Mouse (Mus musculus): ENCODE results near the gene Rnpep. TPM values are rescaled to one million over a fixed set of nuclear protein-coding genes. Genes with fewer than 3 reads are reported as not detected.

Gene Rnpep
- total and polyA plus RNA-seq, 3 experiments = 72.6 to 118 (median 73.8) TPM

DNA sequence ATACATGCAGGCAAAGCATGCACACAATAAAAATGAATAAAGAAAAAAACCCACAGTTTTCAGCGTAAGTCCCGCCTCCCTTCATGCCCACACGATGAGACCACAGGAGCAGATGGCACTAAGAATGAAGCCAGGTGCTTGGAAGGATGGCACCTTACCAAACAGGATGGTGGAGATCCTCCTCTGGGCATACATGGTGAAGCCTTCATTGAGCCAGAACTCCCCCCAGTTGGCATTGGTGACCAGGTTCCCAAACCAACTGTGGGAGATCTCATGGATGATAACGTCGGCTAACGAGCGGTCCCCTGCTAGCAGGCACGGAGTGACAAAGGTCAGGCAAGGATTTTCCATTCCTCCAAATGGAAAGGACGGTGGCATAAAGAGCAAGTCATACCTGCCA is 12.5 kb downstream of the Rnpep start:
- in situ Hi-C loops (cut with MboI; ENCODE audit: low pct_ligation_motif_present, low pct_unique_long_range_greater_than_20kb, low sequenced_read_pairs) (no loop called here), dilution Hi-C loops (cut with MboI; ENCODE audit: extremely low pct_ligation_motif_present, extremely low pct_unique_long_range_greater_than_20kb, low sequenced_read_pairs) (no loop called here)
- Histone ChIP-seq H3K79me2 (replicated peaks; ENCODE audit: control insufficient read depth, extremely low read depth, insufficient read depth, poor library complexity, severe bottlenecking) (no peaks in the 10 kb centered on the region; the same call in 1 of the 2 replicates), H3K9ac (ENCODE audit: insufficient read depth, low read depth) (no peak overlapping the region), H3K4me3 (replicated peaks in 1 of 3; ENCODE audit: low read depth in 2 of 3, low read length in 2 of 3, poor library complexity in 1 of 3) (no peak overlapping the region), H3K4me2 (ENCODE audit: insufficient read depth, low read depth, poor library complexity, severe bottlenecking) (no peak overlapping the region), H3K4me1 (ENCODE audit: control insufficient read depth in 1 of 2, insufficient read depth in 2 of 2) (peaks cover 13 to 25% of the 10 kb centered on the region in 2 experiments; a peak in 3 of 4 replicates), H3K27me3 (replicated peaks) (no peaks in the 10 kb centered on the region), H3K27ac (ENCODE audit: insufficient read depth, low read depth) (no peak overlapping the region), H3K9me3 (replicated peaks; ENCODE audit: low read length) (no peaks in the 10 kb centered on the region), H3K36me3 (replicated peaks in 1 of 2; ENCODE audit: control insufficient read depth in 1 of 2, insufficient read depth in 1 of 2, low read length in 1 of 2) (peaks cover 54 to 83% of the 10 kb centered on the region in 2 experiments)
- DNase-seq (ENCODE audit: extremely low read depth) = no peak
- no peak for TF ChIP-seq MXI1 (IDR thresholded peaks at IDR 0.05; ENCODE audit: low read depth, low read length)
- TF ChIP-seq ZNF384 (IDR thresholded peaks at IDR 0.05; ENCODE audit: low read depth, low read length) = no peak
- TF ChIP-seq MYC (IDR thresholded peaks at IDR 0.05; ENCODE audit: low read depth, low read length) = no peak
- TF ChIP-seq POLR2A (IDR thresholded peaks at IDR 0.05; ENCODE audit: low read depth, low read length) = no peak
- TF ChIP-seq E2F4 (IDR thresholded peaks at IDR 0.05; ENCODE audit: insufficient replicate concordance, low read depth, low read length) = no peak
- TF ChIP-seq EP300 (IDR thresholded peaks at IDR 0.05; ENCODE audit: low read length) = no peak
- TF ChIP-seq ZC3H11A (IDR thresholded peaks at IDR 0.05; ENCODE audit: low read depth, low read length) = no peak
- no peak for TF ChIP-seq CHD1 (IDR thresholded peaks at IDR 0.05; ENCODE audit: low read depth, low read length)
- no peak for TF ChIP-seq MAZ (IDR thresholded peaks at IDR 0.05; ENCODE audit: low read depth, low read length)
- no peak for TF ChIP-seq USF1 (IDR thresholded peaks at IDR 0.05; ENCODE audit: low read depth, low read length)

- H3K4me2 ChIP-seq (ENCODE audit: insufficient read depth, low read depth, poor library complexity, severe bottlenecking) = no peak overlapping the region
- H3K27me3 ChIP-seq (replicated peaks) = no peaks in the 10 kb centered on the region
- H3K9me3 ChIP-seq (replicated peaks; ENCODE audit: low read length) = no peaks in the 10 kb centered on the region
- H3K27ac ChIP-seq (ENCODE audit: insufficient read depth, low read depth) = no peak overlapping the region; the same call in 1 of the 2 replicates
- peaks cover 17 to 38% of the 10 kb centered on the region in 2 experiments; a peak in 3 of 4 replicates for H3K4me1 ChIP-seq (ENCODE audit: control insufficient read depth in 1 of 2, insufficient read depth in 2 of 2)
- in situ Hi-C loops (cut with MboI; ENCODE audit: low pct_ligation_motif_present, low pct_unique_long_range_greater_than_20kb, low sequenced_read_pairs) = no loop called here
- H3K9ac ChIP-seq (ENCODE audit: insufficient read depth, low read depth) = no peak overlapping the region
- peaks cover 57 to 92% of the 10 kb centered on the region in 2 experiments for H3K36me3 ChIP-seq (replicated peaks in 1 of 2; ENCODE audit: control insufficient read depth in 1 of 2, insufficient read depth in 1 of 2, low read length in 1 of 2)
- no peak overlapping the region for H3K4me3 ChIP-seq (replicated peaks in 1 of 3; ENCODE audit: low read depth in 2 of 3, low read length in 2 of 3, poor library complexity in 1 of 3)
- 0 out of 2 replicates have a peak, but pooled peaks have one; percentile 24 for TF ChIP-seq ETS1 (conservative IDR thresholded peaks at IDR 0.05; ENCODE audit: low read depth, low read length)
- 0 out of 2 replicates have a peak, but pooled peaks have one; percentile 17 for TF ChIP-seq IRF4 (IDR thresholded peaks at IDR 0.05; ENCODE audit: low read depth, low read length)
- no peak for TF ChIP-seq MYC (IDR thresholded peaks at IDR 0.05; ENCODE audit: low read depth, low read length)
- TF ChIP-seq RAD21 (IDR thresholded peaks at IDR 0.05; ENCODE audit: low read depth, low read length) = peak; percentile 39
- 0 out of 2 replicates have a peak, but pooled peaks have one; percentile 14 for TF ChIP-seq MAFK (IDR thresholded peaks at IDR 0.05; ENCODE audit: insufficient replicate concordance, low read length)
- no peak for TF ChIP-seq EP300 (IDR thresholded peaks at IDR 0.05; ENCODE audit: low read length)
- TF ChIP-seq SMC3 (IDR thresholded peaks at IDR 0.05; ENCODE audit: low read depth, low read length) = peak; percentile 42
- peak in 1 of 2 experiments; percentile 59; a peak in 3 of 4 replicates for TF ChIP-seq CTCF (conservative IDR thresholded peaks at IDR 0.05 in 1 of 2, IDR thresholded peaks at IDR 0.05 in 1 of 2; ENCODE audit: low read depth in 2 of 2, low read length in 2 of 2)
- TF ChIP-seq MAZ (IDR thresholded peaks at IDR 0.05; ENCODE audit: low read depth, low read length) = no peak
- no peak for TF ChIP-seq JUN (IDR thresholded peaks at IDR 0.05; ENCODE audit: insufficient read depth, low read depth, low read length)
- TF ChIP-seq MXI1 (IDR thresholded peaks at IDR 0.05; ENCODE audit: low read depth, low read length) = 0 out of 2 replicates have a peak, but pooled peaks have one; percentile 19
- dilution Hi-C loops (cut with MboI; ENCODE audit: extremely low pct_ligation_motif_present, extremely low pct_unique_long_range_greater_than_20kb, low sequenced_read_pairs) = no loop called here
- DNase-seq (ENCODE audit: extremely low read depth) = peak; percentile 62
- H3K79me2 ChIP-seq (replicated peaks; ENCODE audit: control insufficient read depth, extremely low read depth, insufficient read depth, poor library complexity, severe bottlenecking) = no peaks in the 10 kb centered on the region; the same call in 1 of the 2 replicates
These were observed 16.0 kb downstream of the Rnpep start for GRCm38 (mm10) chr1:135267663-135268446.

Measured in CH12.LX (cell line).